Mouse (Mus musculus): Measurements from ENCODE around the gene Sf3b1. TPM values are rescaled to one million over a fixed set of nuclear protein-coding genes. Genes with fewer than 3 reads are reported as not detected.
A peak's percentile ranks its signal among the peaks of the same experiment; 100 is the strongest.
"Not testable (repeated sequence)": the region's sequence is repeated elsewhere in the genome, so short reads cannot be mapped to it uniquely, and the experiment has no call there.

Sf3b1 gene
- total RNA-seq, 2 experiments from 2014 or later, result 242 to 265 TPM

DNA sequence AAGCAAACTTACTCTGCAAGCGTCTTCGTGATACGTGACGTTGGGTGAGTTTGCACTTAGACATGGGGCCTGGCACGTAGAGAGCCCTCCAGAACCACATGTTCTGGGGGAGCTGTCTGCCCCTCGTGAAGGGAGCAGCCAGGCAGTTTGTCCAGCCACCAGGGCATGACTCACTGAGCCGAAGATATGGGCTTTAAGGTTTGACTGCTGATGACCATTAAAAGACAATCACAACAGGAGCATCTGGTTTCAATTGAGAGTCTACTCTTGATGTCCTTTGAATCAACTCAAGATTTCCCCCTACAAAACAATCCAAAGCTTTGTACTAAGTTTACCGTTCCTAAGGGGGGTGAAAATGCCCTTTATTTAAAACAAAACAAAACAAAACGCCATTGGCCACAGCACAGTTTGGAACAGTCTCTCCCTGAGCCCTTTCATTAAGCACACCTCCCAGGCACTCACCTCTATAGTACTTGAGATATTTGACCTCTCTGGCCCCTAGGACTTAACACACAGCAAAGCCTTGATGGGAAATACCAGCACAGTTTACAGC lies 66.6 kb downstream of the Sf3b1 start:
- ATAC-seq (replicated peaks; ENCODE audit: poor library complexity), result no peak

DNA sequence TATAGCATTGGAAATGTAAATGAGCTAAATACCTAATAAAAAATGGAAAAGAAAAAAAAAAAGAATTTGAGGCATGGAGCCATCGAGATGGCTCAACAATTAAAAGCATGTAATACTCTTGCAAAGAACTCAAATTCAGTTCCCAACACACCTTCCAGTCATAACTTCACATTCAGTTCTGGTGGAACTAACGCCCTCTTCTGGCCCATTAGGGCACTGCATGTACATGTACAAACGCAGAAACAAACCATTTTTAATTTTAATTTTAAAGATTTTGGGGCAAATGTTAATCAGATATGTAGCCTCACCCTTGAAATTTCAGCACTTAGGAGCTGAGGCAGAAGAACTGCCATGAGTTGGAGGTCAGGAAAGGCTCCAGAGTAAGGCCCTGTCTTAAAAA lies 68.8 kb downstream of the Sf3b1 start:
- ATAC-seq (replicated peaks; ENCODE audit: poor library complexity), result 0 out of 2 replicates have a peak, but pooled peaks have one; percentile 57

GRCm38 (mm10) chr1:54956995-54957394 lies 70.3 kb downstream of the Sf3b1 start:
- ATAC-seq (replicated peaks; ENCODE audit: poor library complexity), result not testable (repeated sequence)

DNA sequence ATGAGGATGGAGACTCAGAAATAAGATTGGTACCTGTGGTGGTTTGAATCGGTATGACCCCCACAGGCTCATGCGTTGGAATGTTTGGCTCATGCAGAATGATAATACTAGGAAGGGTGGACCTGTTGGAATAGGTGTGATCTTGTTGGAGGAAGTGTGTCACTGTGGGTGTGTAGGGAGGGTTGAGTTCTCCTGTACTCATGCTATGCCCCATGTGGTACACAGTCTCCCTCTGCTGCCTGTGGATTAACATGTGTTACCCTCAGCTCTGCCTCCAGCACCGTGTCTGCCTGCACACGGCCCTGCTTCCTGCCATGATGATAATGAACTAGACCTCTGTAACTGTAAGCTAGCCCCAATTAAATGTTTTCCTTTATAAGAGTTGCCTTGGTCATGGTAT lies 72.4 kb downstream of the Sf3b1 start:
- ATAC-seq (replicated peaks; ENCODE audit: poor library complexity), result peak; percentile 50; the same call in 1 of the 2 replicates

DNA sequence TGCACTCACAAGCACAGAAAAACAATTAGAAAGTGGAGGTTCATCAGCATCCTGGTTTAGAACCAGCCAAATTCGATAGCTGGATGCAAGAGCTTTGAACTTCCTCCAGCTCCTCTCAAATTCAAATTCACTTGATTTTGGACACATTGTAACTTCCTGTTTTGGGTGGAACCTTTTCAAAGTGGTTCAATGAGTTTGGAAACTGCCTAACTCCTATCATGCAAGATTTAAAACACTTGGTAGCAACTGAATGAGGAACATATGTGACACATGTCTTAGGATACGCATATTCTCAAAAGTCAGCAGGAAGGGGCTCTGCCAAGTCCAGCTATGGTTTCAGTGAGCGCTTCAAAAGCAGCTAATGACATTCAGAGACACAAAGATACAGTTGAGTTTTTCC lies 82.6 kb downstream of the Sf3b1 start:
- ATAC-seq (replicated peaks; ENCODE audit: poor library complexity), result peak; percentile 50

DNA sequence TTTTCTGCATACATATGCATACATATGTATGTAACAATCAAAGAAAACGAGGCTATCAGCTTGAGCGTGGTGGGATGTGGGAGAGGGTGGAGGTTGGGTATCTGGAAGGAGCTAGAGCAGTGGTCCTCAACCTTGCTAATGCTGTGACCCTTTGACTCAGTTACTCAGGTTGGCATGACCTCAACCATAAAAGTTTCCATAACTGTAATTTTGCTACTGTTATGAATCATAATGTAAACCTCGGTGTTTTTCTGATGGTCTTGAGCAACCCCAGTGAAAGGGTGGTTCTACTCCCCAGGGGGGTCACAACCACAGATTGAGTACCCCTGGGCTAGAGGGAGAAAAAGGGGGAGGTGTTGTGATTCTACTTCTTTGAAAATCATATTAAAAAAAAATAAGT lies 91.8 kb downstream of the Sf3b1 start:
- ATAC-seq (replicated peaks; ENCODE audit: poor library complexity), result no peak

Other genes starting within 250 kb of the Sf3b1 start
- gene Ankrd44, start 101.1 kb downstream of the Sf3b1 start, total RNA-seq (2015), result 106 and 110 TPM in 2 replicates
- 69.3 and 69.8 TPM in 2 replicates for gene Ankrd44, start 101.1 kb downstream of the Sf3b1 start, total RNA-seq (2017)
- gene Coq10b, start 25.3 kb upstream of the Sf3b1 start, total RNA-seq (2015), result 20.7 TPM in 2 replicates
- 15.2 and 17.0 TPM in 2 replicates for gene Coq10b, start 25.3 kb upstream of the Sf3b1 start, total RNA-seq (2017)
- gene Hspe1, start 60.7 kb upstream of the Sf3b1 start, total RNA-seq (2015), result 379 and 404 TPM in 2 replicates
- 524 and 562 TPM in 2 replicates for gene Hspe1, start 60.7 kb upstream of the Sf3b1 start, total RNA-seq (2017)
- 326 and 327 TPM in 2 replicates for gene Hspd1, start 60.8 kb upstream of the Sf3b1 start, total RNA-seq (2015)
- 523 and 628 TPM in 2 replicates for gene Hspd1, start 60.8 kb upstream of the Sf3b1 start, total RNA-seq (2017)
- gene Mob4, start 103.8 kb upstream of the Sf3b1 start, total RNA-seq (2015), result 50.1 and 52.7 TPM in 2 replicates
- 35.1 and 37.7 TPM in 2 replicates for gene Mob4, start 103.8 kb upstream of the Sf3b1 start, total RNA-seq (2017)
- 0.71 and 0.86 TPM in 2 replicates for gene Rftn2, start 199.3 kb upstream of the Sf3b1 start, total RNA-seq (2015)
- 1.3 and 2.5 TPM in 2 replicates for gene Rftn2, start 199.3 kb upstream of the Sf3b1 start, total RNA-seq (2017)
- gene Mars2, start 209.7 kb upstream of the Sf3b1 start, total RNA-seq (2015), result 6.8 and 8.2 TPM in 2 replicates
- 8.5 and 10.4 TPM in 2 replicates for gene Mars2, start 209.7 kb upstream of the Sf3b1 start, total RNA-seq (2017)

All from megakaryocyte progenitor cell, adult 5-6 weeks (primary cell).